Mouse (Mus musculus): ENCODE results near the gene Zfp11. TPM values are rescaled to one million over a fixed set of nuclear protein-coding genes. Genes with fewer than 3 reads are reported as not detected.
"Not testable (repeated sequence)": the region's sequence is repeated elsewhere in the genome, so short reads cannot be mapped to it uniquely, and the experiment has no call there.

Gene Zfp11
- polyA plus RNA-seq (2015; fragmentation: Nextera tagmentation; extraction: Ambion mirVana) = 6.3 and 6.6 TPM in 2 replicates

- ATAC-seq (ENCODE audit: low FRiP score, low TSS enrichment) = peak; percentile 89; the same call in 1 of the 2 replicates
- Histone ChIP-seq H3K9me3 (ENCODE audit: low read length) (peaks cover 10% of the 10 kb centered on the region), H3K9ac (replicated peaks; ENCODE audit: low read length) (peak within 1 kb of the TSS; percentile 89), H3K4me2 (replicated peaks; ENCODE audit: low read depth, low read length) (peak within 1 kb of the TSS; percentile 60), H3K36me3 (ENCODE audit: insufficient read depth, low read length) (no peaks in the 10 kb centered on the region), H3K4me1 (ENCODE audit: insufficient read depth, low read length) (peaks cover 11% of the 10 kb centered on the region), H3K4me3 (ENCODE audit: low read length) (peak within 1 kb of the TSS; percentile 85), H3K27me3 (ENCODE audit: insufficient read depth, low read length) (no peaks in the 10 kb centered on the region), H3K27ac (ENCODE audit: low read length) (peak within 1 kb of the TSS; percentile 26; the same call in 1 of the 2 replicates)
- WGBS = under 1% methylated on average over 23 of the region's 23 CpGs
These were observed at the start of gene Zfp11 for GRCm38 (mm10) chr5:129670036-129670458. Zfp11 (minus strand) TSS chr5:129670099.

DNA sequence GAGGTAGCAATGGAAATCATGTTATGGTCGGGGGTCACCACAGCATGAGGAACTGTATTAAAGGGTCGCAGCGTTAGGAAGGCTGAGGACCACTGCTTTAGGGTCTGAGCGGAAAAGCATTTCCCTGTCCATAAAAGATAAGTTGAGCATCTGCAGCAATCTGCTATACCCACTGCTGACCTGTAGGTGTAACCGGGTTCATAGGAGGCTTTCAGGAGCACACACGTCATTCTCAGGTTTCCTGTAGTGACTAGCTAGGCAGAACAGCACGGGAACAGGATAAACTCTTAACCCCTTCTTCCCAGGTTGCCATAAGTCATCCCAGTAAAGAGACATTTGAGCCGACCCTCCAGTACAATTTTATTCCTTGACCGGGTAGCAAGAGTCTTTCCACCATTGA lies 47.1 kb upstream of the Zfp11 start:
- peaks cover 31% of the 10 kb centered on the region for H3K36me3 ChIP-seq (ENCODE audit: insufficient read depth, low read length)
- H3K27ac ChIP-seq (ENCODE audit: low read length) = no peak overlapping the region
- H3K4me2 ChIP-seq (replicated peaks; ENCODE audit: low read depth, low read length) = no peak overlapping the region
- H3K4me3 ChIP-seq (ENCODE audit: low read length) = no peak overlapping the region
- WGBS = 71% methylated on average over 9 of the region's 9 CpGs
- no peaks in the 10 kb centered on the region for H3K9me3 ChIP-seq (ENCODE audit: low read length)
- no peak for ATAC-seq (ENCODE audit: low FRiP score, low TSS enrichment)
- no peak overlapping the region for H3K9ac ChIP-seq (replicated peaks; ENCODE audit: low read length)
- H3K27me3 ChIP-seq (ENCODE audit: insufficient read depth, low read length) = no peaks in the 10 kb centered on the region
- peaks cover 12% of the 10 kb centered on the region for H3K4me1 ChIP-seq (ENCODE audit: insufficient read depth, low read length)

DNA sequence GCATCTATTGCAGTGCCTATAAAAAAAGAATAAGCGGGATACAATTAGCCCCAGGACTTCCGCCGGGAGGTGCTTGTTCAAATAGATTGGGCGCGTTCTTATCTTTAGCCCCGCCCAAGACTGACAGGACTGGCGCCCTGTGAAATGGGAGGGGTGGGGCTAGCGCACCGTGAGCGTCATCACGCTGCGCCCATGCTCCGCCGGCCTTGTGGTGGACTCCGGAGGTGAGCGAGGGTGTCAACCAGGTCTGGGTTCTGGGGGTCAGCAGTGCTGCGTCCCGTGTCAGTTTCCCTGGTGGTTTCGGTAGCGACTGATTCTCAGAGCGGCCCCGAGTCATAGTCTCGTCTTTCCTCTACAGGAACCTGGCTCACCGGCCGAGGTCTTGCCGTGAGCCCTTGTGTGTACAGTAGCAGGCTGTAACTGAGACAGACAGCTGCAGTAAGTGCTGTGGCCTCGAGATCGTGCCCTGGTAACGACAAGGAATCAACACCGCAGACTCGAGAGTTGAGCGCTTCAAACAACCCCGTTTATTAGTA lies 45.5 kb upstream of the Zfp11 start, which contains the start of gene Mrps17:
Mrps17 (plus strand) TSS at position 172 of the 536 bp plus-strand sequence.
- Histone ChIP-seq H3K9ac (replicated peaks; ENCODE audit: low read length) (peak within 1 kb of the TSS; percentile 78), H3K27me3 (ENCODE audit: insufficient read depth, low read length) (no peaks in the 10 kb centered on the region), H3K36me3 (ENCODE audit: insufficient read depth, low read length) (peaks cover 31% of the 10 kb centered on the region), H3K27ac (ENCODE audit: low read length) (no peak within 1 kb of the TSS; the same call in 1 of the 2 replicates), H3K4me3 (ENCODE audit: low read length) (peak within 1 kb of the TSS; percentile 78), H3K9me3 (ENCODE audit: low read length) (no peaks in the 10 kb centered on the region), H3K4me1 (ENCODE audit: insufficient read depth, low read length) (peaks cover 8% of the 10 kb centered on the region), H3K4me2 (replicated peaks; ENCODE audit: low read depth, low read length) (peak within 1 kb of the TSS; percentile 84)
- ATAC-seq (ENCODE audit: low FRiP score, low TSS enrichment) = peak; percentile 97
- under 1% methylated on average over 33 of the region's 33 CpGs for WGBS

DNA sequence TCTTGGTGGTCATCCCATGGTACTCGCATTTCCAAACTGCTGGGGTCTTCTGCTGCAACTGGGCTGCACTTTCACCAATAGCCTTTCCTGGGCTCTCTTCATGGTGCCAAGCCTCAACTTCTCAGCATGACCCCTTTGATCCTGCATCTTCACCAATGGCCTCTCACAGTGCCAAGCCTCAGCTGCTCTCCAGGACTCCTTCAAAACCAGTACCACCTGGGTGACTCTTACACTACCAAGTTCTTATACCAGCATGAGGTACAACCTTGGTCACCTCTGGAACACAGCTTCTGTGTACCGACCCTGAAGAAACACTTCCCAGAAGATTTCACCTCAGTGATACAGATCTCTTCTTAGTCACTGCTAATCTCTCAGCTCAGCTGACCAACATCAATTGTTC lies 38.5 kb upstream of the Zfp11 start, which contains the start of gene Sept14:
Sept14 (minus strand) TSS at position 101 of the 400 bp plus-strand sequence.
- no peak for ATAC-seq (ENCODE audit: low FRiP score, low TSS enrichment)
- no peak within 1 kb of the TSS for H3K27ac ChIP-seq (ENCODE audit: low read length)
- H3K4me1 ChIP-seq (ENCODE audit: insufficient read depth, low read length) = no peaks in the 10 kb centered on the region
- no peak within 1 kb of the TSS for H3K4me2 ChIP-seq (replicated peaks; ENCODE audit: low read depth, low read length)
- no peaks in the 10 kb centered on the region for H3K27me3 ChIP-seq (ENCODE audit: insufficient read depth, low read length)
- WGBS = 74% methylated on average over 2 of the region's 2 CpGs
- no peaks in the 10 kb centered on the region for H3K9me3 ChIP-seq (ENCODE audit: low read length)
- H3K9ac ChIP-seq (replicated peaks; ENCODE audit: low read length) = no peak within 1 kb of the TSS
- no peak within 1 kb of the TSS for H3K4me3 ChIP-seq (ENCODE audit: low read length)
- H3K36me3 ChIP-seq (ENCODE audit: insufficient read depth, low read length) = no peaks in the 10 kb centered on the region

DNA sequence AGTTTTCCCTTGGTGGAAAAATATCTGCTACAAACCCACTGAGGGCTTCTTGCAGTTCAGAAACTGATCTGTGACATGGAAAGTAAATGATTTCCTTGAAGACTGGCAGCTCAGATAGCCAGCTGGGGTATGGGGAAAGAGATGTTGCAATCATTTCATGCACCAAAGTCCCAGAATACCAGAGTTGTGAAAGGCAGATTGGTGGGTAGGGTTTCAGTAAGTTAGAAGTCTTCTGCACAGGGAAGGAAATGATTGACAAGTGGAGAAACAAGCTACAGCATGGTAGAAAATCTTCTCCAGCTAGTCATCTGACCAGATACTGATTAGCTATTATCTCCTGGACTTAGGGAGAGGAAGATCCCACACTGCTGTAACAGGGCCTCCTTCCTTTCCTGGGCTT lies 33.5 kb upstream of the Zfp11 start:
- peaks cover 4% of the 10 kb centered on the region; the same call in 1 of the 2 replicates for H3K27me3 ChIP-seq (ENCODE audit: insufficient read depth, low read length)
- no peak for ATAC-seq (ENCODE audit: low FRiP score, low TSS enrichment)

GRCm38 (mm10) chr5:129701706-129702105 lies 31.8 kb upstream of the Zfp11 start:
- 88% methylated on average over 1 of the region's 1 CpGs for WGBS
- no peak overlapping the region for H3K4me3 ChIP-seq (ENCODE audit: low read length)
- H3K27ac ChIP-seq (ENCODE audit: low read length) = no peak overlapping the region
- no peaks in the 10 kb centered on the region for H3K9me3 ChIP-seq (ENCODE audit: low read length)
- no peak for ATAC-seq (ENCODE audit: low FRiP score, low TSS enrichment)
- no peaks in the 10 kb centered on the region for H3K4me1 ChIP-seq (ENCODE audit: insufficient read depth, low read length)
- no peak overlapping the region for H3K4me2 ChIP-seq (replicated peaks; ENCODE audit: low read depth, low read length)
- H3K27me3 ChIP-seq (ENCODE audit: insufficient read depth, low read length) = peaks cover 4% of the 10 kb centered on the region; the same call in 1 of the 2 replicates
- H3K36me3 ChIP-seq (ENCODE audit: insufficient read depth, low read length) = no peaks in the 10 kb centered on the region
- no peak overlapping the region for H3K9ac ChIP-seq (replicated peaks; ENCODE audit: low read length)

More for the DNA sequence above, 33.5 kb upstream of the Zfp11 start:
- Histone ChIP-seq H3K27ac (ENCODE audit: low read length) (no peak overlapping the region), H3K4me2 (replicated peaks; ENCODE audit: low read depth, low read length) (no peak overlapping the region), H3K9me3 (ENCODE audit: low read length) (no peaks in the 10 kb centered on the region), H3K36me3 (ENCODE audit: insufficient read depth, low read length) (no peaks in the 10 kb centered on the region), H3K4me1 (ENCODE audit: insufficient read depth, low read length) (no peaks in the 10 kb centered on the region), H3K4me3 (ENCODE audit: low read length) (no peak overlapping the region), H3K9ac (replicated peaks; ENCODE audit: low read length) (no peak overlapping the region)

DNA sequence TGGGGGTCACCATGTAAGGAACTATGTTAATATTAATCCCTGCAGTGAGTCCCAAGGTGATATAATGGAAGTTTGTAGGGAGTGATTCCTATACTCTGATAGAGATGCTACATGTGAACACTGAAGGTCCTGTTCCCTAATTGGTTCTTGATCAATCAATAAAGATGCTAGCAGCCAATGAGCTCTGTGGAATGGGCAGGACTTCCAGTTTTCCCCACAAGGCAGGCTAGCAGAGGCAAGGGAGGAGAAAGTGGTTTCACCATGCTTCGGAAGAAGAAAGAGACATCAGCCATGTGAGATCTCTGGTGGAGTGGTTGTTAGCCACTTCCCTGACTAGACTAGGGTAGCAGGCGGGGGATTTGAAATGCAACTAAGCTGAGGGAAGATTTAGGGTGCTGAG lies 30.6 kb upstream of the Zfp11 start:
- Histone ChIP-seq H3K27me3 (ENCODE audit: insufficient read depth, low read length) (peaks cover 4% of the 10 kb centered on the region; the same call in 1 of the 2 replicates), H3K9ac (replicated peaks; ENCODE audit: low read length) (no peak overlapping the region), H3K4me1 (ENCODE audit: insufficient read depth, low read length) (no peaks in the 10 kb centered on the region), H3K9me3 (ENCODE audit: low read length) (no peaks in the 10 kb centered on the region), H3K27ac (ENCODE audit: low read length) (no peak overlapping the region), H3K4me3 (ENCODE audit: low read length) (no peak overlapping the region), H3K36me3 (ENCODE audit: insufficient read depth, low read length) (no peaks in the 10 kb centered on the region), H3K4me2 (replicated peaks; ENCODE audit: low read depth, low read length) (no peak overlapping the region)
- WGBS = 24% methylated on average over 2 of the region's 2 CpGs
- no peak for ATAC-seq (ENCODE audit: low FRiP score, low TSS enrichment)

DNA sequence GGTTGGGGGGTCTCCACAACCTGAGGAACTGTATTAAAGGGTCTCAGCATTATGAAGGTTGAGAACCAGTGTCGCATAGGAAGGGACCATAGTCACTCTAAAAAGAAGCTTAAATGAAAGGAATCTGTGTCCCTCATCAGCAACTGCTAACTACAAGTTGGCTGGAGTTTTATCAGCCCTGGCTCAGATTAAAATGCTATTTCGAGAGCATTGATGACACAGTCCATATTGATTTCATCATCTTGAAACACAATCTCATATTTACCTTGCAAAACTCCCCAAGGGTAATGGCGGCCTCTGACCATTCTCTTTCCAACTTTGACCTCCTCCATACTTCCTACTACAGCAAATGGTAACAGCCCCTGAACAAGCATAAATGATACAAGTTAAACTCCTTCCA lies 20.6 kb upstream of the Zfp11 start:
- Histone ChIP-seq H3K9ac (replicated peaks; ENCODE audit: low read length) (no peak overlapping the region), H3K4me3 (ENCODE audit: low read length) (no peak overlapping the region), H3K9me3 (ENCODE audit: low read length) (no peaks in the 10 kb centered on the region), H3K4me2 (replicated peaks; ENCODE audit: low read depth, low read length) (no peak overlapping the region), H3K27ac (ENCODE audit: low read length) (no peak overlapping the region), H3K27me3 (ENCODE audit: insufficient read depth, low read length) (no peaks in the 10 kb centered on the region), H3K4me1 (ENCODE audit: insufficient read depth, low read length) (no peaks in the 10 kb centered on the region), H3K36me3 (ENCODE audit: insufficient read depth, low read length) (no peaks in the 10 kb centered on the region)
- ATAC-seq (ENCODE audit: low FRiP score, low TSS enrichment) = no peak
- 77% methylated on average over 3 of the region's 3 CpGs for WGBS

DNA sequence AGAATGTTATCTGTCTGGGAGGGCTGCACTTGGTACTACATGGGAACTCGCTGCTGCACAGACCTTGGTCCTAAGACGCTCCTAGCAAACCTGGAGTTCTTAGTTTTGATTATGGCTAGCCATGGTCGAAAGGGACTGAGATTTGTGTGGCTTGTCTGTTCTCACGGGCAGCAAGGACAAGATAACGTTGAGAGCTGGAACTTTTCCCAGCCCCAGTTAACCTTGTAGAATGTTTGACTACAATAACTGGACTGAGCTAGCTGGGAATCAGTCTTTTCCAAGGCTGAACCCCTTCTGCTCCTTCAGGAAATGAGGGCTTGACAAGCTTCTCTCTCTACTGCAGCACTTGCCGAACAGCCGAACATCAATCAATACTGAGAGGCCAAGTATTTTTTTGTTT lies 17.7 kb upstream of the Zfp11 start:
- no peak for ATAC-seq (ENCODE audit: low FRiP score, low TSS enrichment)
- WGBS = 74% methylated on average over 7 of the region's 7 CpGs
- Histone ChIP-seq H3K36me3 (ENCODE audit: insufficient read depth, low read length) (no peaks in the 10 kb centered on the region), H3K9ac (replicated peaks; ENCODE audit: low read length) (no peak overlapping the region), H3K4me1 (ENCODE audit: insufficient read depth, low read length) (no peaks in the 10 kb centered on the region), H3K9me3 (ENCODE audit: low read length) (no peaks in the 10 kb centered on the region), H3K27ac (ENCODE audit: low read length) (no peak overlapping the region), H3K4me3 (ENCODE audit: low read length) (no peak overlapping the region), H3K27me3 (ENCODE audit: insufficient read depth, low read length) (no peaks in the 10 kb centered on the region), H3K4me2 (replicated peaks; ENCODE audit: low read depth, low read length) (no peak overlapping the region)

- not testable (repeated sequence) for H3K4me2 ChIP-seq (replicated peaks; ENCODE audit: low read depth, low read length); H3K4me3 ChIP-seq (ENCODE audit: low read length); H3K27me3 ChIP-seq (ENCODE audit: insufficient read depth, low read length); H3K9me3 ChIP-seq (ENCODE audit: low read length); H3K36me3 ChIP-seq (ENCODE audit: insufficient read depth, low read length); H3K27ac ChIP-seq (ENCODE audit: low read length); H3K4me1 ChIP-seq (ENCODE audit: insufficient read depth, low read length); H3K9ac ChIP-seq (replicated peaks; ENCODE audit: low read length); ATAC-seq (ENCODE audit: low FRiP score, low TSS enrichment)
- 92% methylated on average over 5 of the region's 5 CpGs for WGBS
These were observed 15.2 kb upstream of the Zfp11 start for GRCm38 (mm10) chr5:129685141-129685540.
